Mouse (Mus musculus): Measurements from ENCODE around the gene Ilk.

DNA sequence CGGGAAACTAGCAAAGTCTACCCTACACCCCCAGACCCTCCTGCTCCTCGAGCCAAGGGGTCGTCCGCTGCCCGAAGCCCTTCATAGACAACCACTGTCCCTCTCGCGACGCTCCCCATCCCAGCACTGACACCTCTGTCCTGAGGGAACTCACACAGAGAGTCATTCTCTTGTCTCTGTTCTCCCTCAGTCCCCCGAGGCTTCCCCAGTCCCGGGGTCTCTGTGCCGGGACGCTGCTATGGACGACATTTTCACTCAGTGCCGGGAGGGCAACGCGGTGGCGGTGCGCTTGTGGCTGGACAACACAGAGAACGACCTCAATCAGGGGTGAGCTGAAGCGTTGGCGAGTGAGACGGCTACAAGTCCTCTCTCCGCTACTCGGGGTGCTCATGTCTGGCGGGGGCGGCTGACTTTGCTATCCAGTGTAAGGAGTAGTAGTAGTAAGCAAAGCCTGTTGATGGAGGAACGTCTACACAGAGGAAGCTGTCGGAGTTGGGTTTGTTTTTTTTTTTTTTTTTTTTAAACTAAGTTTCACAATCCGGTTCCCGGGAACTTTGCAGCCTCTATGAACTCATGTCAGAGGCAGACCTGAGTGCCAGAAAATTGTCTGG is 624 bp downstream of the Ilk start, which contains the start of gene Rrp8:
- TF ChIP-seq CTCF (conservative IDR thresholded peaks at IDR 0.05 in 1 of 2, IDR thresholded peaks at IDR 0.05 in 1 of 2; ENCODE audit: low read depth in 2 of 2, low read length in 2 of 2) (no peak), USF2 (conservative IDR thresholded peaks at IDR 0.05; ENCODE audit: low read depth, low read length) (no peak)

All from CH12.LX (cell line).